Mouse (Mus musculus): ENCODE results near the gene 4930579F01Rik. TPM values are rescaled to one million over a fixed set of nuclear protein-coding genes. Genes with fewer than 3 reads are reported as not detected.

Gene 4930579F01Rik
- polyA plus RNA-seq, 1 experiment from 2014 or later, result not detected

DNA sequence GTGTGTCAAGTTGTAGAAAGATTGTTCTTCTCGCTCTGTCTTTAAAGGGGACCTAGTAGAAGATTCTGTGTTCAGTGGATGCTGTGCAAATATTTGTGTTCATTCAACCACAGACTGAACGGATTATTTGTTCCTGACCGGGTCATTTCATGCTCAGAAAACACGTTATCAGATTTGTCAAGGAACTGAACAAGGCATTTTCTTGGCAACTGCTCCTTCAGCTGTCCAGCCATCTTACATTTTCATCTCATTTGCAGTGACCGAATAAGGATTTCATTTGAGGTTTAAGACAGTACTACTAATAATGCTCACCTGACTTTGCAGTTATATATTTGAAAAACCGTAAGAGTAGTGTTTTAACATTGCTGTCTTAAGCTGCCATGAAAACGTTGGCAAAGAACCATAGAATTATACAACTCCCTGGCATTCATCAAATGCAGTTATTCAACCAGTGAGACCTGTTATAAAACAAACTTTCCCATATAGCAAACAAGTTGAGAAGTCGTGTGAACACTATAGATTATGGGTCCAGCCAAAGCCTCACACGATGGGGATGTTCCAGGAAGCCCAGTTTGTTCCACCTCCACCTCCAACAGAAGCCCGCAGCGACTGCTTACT lies 43.0 kb upstream of the 4930579F01Rik start:
- H3K9ac ChIP-seq (ENCODE audit: low read depth, low read length), result no peak overlapping the region
- no peaks in the 10 kb centered on the region for H3K9me3 ChIP-seq (ENCODE audit: control insufficient read depth, low read length)
- H3K27me3 ChIP-seq (replicated peaks; ENCODE audit: control insufficient read depth, insufficient read depth, low read length), result no peaks in the 10 kb centered on the region
- DNase-seq (ENCODE audit: low spot score) (no peak), ATAC-seq (replicated peaks; ENCODE audit: low FRiP score) (no peak)
- H3K27ac ChIP-seq (ENCODE audit: low read depth, low read length), result no peak overlapping the region
- no peaks in the 10 kb centered on the region; the same call in 1 of the 2 replicates for H3K4me1 ChIP-seq (replicated peaks; ENCODE audit: control insufficient read depth, insufficient read depth, low read length)
- H3K4me2 ChIP-seq, result no peak overlapping the region
- H3K36me3 ChIP-seq (ENCODE audit: control insufficient read depth, insufficient read depth, low read length), result no peaks in the 10 kb centered on the region
- 77% methylated on average over 11 of the region's 11 CpGs for WGBS
- no peak overlapping the region for H3K4me3 ChIP-seq (ENCODE audit: low read depth, low read length)

DNA sequence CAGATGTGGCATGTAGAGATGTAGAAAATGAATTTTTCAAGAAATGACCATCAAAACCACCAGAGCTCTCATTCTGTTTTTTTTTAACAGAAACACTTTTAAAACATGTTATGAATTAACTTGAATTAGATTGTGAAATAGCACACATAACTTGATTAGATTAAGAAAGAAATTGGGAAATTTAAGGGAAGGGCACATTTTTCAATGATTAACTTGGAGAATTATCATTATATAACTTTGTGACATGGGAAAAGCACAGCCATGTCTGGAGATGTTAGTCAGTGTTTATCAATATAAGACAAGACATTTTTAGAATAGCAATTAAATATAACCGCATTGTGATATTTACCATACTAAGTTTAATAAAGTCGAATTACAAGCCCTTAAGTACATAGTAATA lies 37.9 kb upstream of the 4930579F01Rik start:
- H3K4me3 ChIP-seq (ENCODE audit: low read depth, low read length), result no peak overlapping the region
- H3K4me2 ChIP-seq, result no peak overlapping the region
- no peak for DNase-seq (ENCODE audit: low spot score)
- no peaks in the 10 kb centered on the region for H3K9me3 ChIP-seq (ENCODE audit: control insufficient read depth, low read length)
- H3K9ac ChIP-seq (ENCODE audit: low read depth, low read length), result no peak overlapping the region
- 77% methylated on average over 2 of the region's 2 CpGs for WGBS
- no peaks in the 10 kb centered on the region for H3K4me1 ChIP-seq (replicated peaks; ENCODE audit: control insufficient read depth, insufficient read depth, low read length)
- H3K27me3 ChIP-seq (replicated peaks; ENCODE audit: control insufficient read depth, insufficient read depth, low read length), result no peaks in the 10 kb centered on the region
- no peak overlapping the region for H3K27ac ChIP-seq (ENCODE audit: low read depth, low read length)
- no peaks in the 10 kb centered on the region for H3K36me3 ChIP-seq (ENCODE audit: control insufficient read depth, insufficient read depth, low read length)
- ATAC-seq (replicated peaks; ENCODE audit: low FRiP score), result no peak

DNA sequence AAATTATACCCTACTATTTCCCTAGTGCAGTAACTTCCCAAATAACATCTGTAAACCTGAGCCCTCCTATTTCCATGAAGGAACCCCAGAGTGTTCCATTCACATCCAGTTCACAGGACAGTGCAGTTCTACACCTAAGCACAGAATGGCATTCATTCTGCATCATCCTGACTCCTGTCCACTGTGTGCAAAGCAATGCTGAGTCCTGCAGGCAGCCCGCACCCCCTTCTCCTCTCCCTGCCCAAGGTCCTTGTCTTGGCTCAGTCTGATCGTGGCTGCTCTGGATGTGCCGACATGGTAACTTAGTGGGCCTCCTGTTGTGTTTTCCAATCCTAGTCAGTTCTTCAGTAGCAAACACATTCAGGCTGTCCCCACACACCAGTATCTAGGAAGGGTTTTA lies 36.6 kb upstream of the 4930579F01Rik start:
- no peak overlapping the region for H3K4me3 ChIP-seq (ENCODE audit: low read depth, low read length)
- H3K27me3 ChIP-seq (replicated peaks; ENCODE audit: control insufficient read depth, insufficient read depth, low read length), result no peaks in the 10 kb centered on the region
- no peaks in the 10 kb centered on the region for H3K36me3 ChIP-seq (ENCODE audit: control insufficient read depth, insufficient read depth, low read length)
- ATAC-seq (replicated peaks; ENCODE audit: low FRiP score), result no peak
- no peak overlapping the region for H3K27ac ChIP-seq (ENCODE audit: low read depth, low read length)
- no peak for DNase-seq (ENCODE audit: low spot score)
- 83% methylated on average over 3 of the region's 3 CpGs for WGBS
- no peaks in the 10 kb centered on the region for H3K4me1 ChIP-seq (replicated peaks; ENCODE audit: control insufficient read depth, insufficient read depth, low read length)
- no peak overlapping the region for H3K4me2 ChIP-seq
- H3K9ac ChIP-seq (ENCODE audit: low read depth, low read length), result no peak overlapping the region
- H3K9me3 ChIP-seq (ENCODE audit: control insufficient read depth, low read length), result no peaks in the 10 kb centered on the region

DNA sequence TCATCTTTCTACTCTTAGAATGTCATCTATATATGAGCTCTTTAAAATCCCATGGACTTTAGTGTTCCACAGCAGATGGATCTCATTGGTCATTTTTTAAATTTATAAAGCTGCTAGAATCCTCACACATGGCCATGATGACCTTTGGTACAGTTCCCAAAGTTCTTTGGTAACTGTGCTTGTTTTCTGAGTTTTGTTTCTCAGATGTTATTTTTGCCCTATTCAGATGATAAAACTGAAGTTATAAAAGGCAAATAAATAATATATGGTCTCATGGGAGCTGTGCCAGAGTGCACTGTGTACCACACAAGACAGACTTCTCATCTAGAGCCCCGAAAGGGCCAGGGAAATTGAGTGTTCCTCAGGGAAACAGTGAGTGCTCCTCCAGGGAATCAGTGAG lies 35.8 kb upstream of the 4930579F01Rik start:
- Histone ChIP-seq H3K9ac (ENCODE audit: low read depth, low read length) (no peak overlapping the region), H3K4me1 (replicated peaks; ENCODE audit: control insufficient read depth, insufficient read depth, low read length) (no peaks in the 10 kb centered on the region), H3K27ac (ENCODE audit: low read depth, low read length) (no peak overlapping the region), H3K4me3 (ENCODE audit: low read depth, low read length) (no peak overlapping the region), H3K27me3 (replicated peaks; ENCODE audit: control insufficient read depth, insufficient read depth, low read length) (no peaks in the 10 kb centered on the region), H3K9me3 (ENCODE audit: control insufficient read depth, low read length) (no peaks in the 10 kb centered on the region), H3K4me2 (no peak overlapping the region), H3K36me3 (ENCODE audit: control insufficient read depth, insufficient read depth, low read length) (no peaks in the 10 kb centered on the region)
- DNase-seq (ENCODE audit: low spot score) (no peak), ATAC-seq (replicated peaks; ENCODE audit: low FRiP score) (no peak)
- WGBS, result 82% methylated on average over 1 of the region's 1 CpGs

DNA sequence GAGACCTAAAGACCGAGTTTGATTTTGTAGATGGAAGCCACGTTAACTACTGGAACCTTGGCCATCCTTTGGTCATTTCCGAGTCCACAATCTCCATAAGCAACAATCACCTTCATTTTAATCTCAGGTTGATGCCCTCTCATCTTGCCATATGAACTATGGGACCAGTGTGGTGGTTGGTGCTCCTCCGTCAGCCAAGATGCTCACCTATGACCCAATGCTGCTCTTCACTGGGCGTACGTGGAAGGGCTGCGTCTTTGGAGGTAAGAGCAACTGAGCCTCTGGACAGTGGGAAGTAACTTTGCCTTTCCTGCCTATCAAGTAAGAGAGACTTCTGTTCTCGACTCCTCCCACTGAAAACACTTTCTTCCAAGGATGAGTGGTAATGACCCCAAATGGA lies 34.2 kb upstream of the 4930579F01Rik start:
- Histone ChIP-seq H3K9ac (ENCODE audit: low read depth, low read length) (no peak overlapping the region), H3K27ac (ENCODE audit: low read depth, low read length) (no peak overlapping the region), H3K4me2 (no peak overlapping the region), H3K4me3 (ENCODE audit: low read depth, low read length) (no peak overlapping the region), H3K27me3 (replicated peaks; ENCODE audit: control insufficient read depth, insufficient read depth, low read length) (no peaks in the 10 kb centered on the region), H3K4me1 (replicated peaks; ENCODE audit: control insufficient read depth, insufficient read depth, low read length) (no peaks in the 10 kb centered on the region), H3K36me3 (ENCODE audit: control insufficient read depth, insufficient read depth, low read length) (no peaks in the 10 kb centered on the region), H3K9me3 (ENCODE audit: control insufficient read depth, low read length) (no peaks in the 10 kb centered on the region)
- no peak for DNase-seq (ENCODE audit: low spot score)
- ATAC-seq (replicated peaks; ENCODE audit: low FRiP score), result no peak
- WGBS, result 84% methylated on average over 8 of the region's 8 CpGs

DNA sequence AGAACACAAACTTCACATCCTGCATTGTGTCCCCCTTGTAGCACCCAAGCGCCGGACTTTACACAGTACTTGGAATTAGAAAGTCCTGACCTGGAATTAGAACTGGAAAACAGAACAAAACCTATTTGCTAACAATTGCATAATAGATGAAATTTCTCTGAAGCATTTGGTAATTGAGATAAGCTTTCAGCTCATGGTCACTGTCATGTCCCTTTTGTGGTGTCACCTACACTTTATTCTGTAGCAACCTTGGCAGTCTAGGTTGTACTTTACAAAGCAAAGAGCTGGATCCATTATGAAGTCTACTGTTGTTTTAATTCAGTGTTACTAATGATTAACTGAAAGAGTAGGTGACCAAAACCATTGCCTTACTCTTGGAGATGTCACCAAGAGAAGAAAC lies 33.5 kb upstream of the 4930579F01Rik start:
- no peak overlapping the region for H3K4me3 ChIP-seq (ENCODE audit: low read depth, low read length)

DNA sequence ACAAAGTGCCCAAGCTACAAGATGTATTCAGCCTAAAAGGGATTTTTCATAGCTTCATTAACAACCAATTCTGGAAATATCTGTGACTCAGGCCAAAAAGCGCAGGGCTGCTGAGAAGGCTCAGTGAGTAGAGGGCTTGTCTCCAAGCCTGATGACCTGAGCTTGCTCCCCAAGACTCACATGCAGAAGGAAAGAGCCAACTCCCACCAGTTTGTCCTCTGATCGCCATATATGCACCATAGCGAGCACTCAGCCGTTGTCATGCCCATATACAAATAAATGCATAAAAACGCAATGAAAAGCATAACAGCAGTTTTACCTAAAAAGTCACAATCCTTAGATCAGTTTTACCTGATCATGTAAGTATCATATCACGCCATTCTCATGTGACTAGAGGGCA lies 32.9 kb upstream of the 4930579F01Rik start:
- ATAC-seq (replicated peaks; ENCODE audit: low FRiP score), result no peak
- Histone ChIP-seq H3K27me3 (replicated peaks; ENCODE audit: control insufficient read depth, insufficient read depth, low read length) (no peaks in the 10 kb centered on the region), H3K9me3 (ENCODE audit: control insufficient read depth, low read length) (no peaks in the 10 kb centered on the region), H3K9ac (ENCODE audit: low read depth, low read length) (no peak overlapping the region), H3K4me3 (ENCODE audit: low read depth, low read length) (no peak overlapping the region), H3K4me2 (no peak overlapping the region), H3K36me3 (ENCODE audit: control insufficient read depth, insufficient read depth, low read length) (no peaks in the 10 kb centered on the region), H3K4me1 (replicated peaks; ENCODE audit: control insufficient read depth, insufficient read depth, low read length) (no peaks in the 10 kb centered on the region), H3K27ac (ENCODE audit: low read depth, low read length) (no peak overlapping the region)
- no peak for DNase-seq (ENCODE audit: low spot score)
- 91% methylated on average over 6 of the region's 6 CpGs for WGBS

More for the DNA sequence above, 33.5 kb upstream of the 4930579F01Rik start:
- Histone ChIP-seq H3K4me1 (replicated peaks; ENCODE audit: control insufficient read depth, insufficient read depth, low read length) (no peaks in the 10 kb centered on the region), H3K9me3 (ENCODE audit: control insufficient read depth, low read length) (no peaks in the 10 kb centered on the region), H3K36me3 (ENCODE audit: control insufficient read depth, insufficient read depth, low read length) (no peaks in the 10 kb centered on the region), H3K27ac (ENCODE audit: low read depth, low read length) (no peak overlapping the region), H3K27me3 (replicated peaks; ENCODE audit: control insufficient read depth, insufficient read depth, low read length) (no peaks in the 10 kb centered on the region), H3K4me2 (no peak overlapping the region), H3K9ac (ENCODE audit: low read depth, low read length) (no peak overlapping the region)
- ATAC-seq (replicated peaks; ENCODE audit: low FRiP score), result no peak
- WGBS, result 87% methylated on average over 2 of the region's 2 CpGs
- no peak for DNase-seq (ENCODE audit: low spot score)

DNA sequence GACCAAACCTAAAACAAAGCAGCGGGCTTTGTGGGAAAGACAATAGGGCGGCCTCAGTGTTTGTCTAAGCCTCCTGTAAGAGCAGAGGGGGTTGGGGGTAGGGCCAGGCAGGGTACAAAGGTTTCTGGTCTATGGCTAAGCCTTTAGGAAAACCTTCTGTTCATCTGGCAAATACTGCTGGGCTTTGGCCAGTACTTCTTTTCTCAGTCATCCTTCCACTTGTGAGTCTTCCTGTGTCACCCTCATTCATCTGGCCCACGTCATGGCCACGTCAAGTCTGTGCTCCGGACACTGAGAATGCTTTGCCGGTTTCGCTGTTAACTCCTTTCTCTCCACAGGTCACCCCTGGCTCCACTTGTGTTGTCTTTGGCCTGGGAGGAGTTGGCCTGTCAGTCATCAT lies 32.2 kb upstream of the 4930579F01Rik start:
- WGBS, result 64% methylated on average over 7 of the region's 7 CpGs
- no peak overlapping the region for H3K4me2 ChIP-seq

DNA sequence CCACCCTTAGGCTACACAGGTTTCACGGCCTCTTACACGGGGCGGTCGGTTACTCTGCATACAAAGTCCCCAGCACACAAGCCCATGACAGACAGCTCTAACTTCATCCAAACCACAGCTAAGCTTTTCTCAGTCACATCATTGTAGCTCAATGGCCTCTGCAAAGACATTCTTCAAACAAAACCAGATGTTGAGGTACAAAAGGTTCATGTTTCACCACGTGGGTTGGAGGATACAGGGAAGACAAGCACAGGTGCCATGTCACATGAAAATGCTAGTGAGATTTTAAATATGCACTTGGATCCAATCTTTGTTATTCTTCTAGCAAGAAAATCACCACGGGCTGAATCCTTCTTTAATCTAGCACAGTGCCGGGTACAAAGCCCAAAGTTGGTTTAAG lies 31.7 kb upstream of the 4930579F01Rik start:
- Histone ChIP-seq H3K4me3 (ENCODE audit: low read depth, low read length) (no peak overlapping the region), H3K9ac (ENCODE audit: low read depth, low read length) (no peak overlapping the region), H3K27me3 (replicated peaks; ENCODE audit: control insufficient read depth, insufficient read depth, low read length) (no peaks in the 10 kb centered on the region), H3K4me2 (no peak overlapping the region), H3K27ac (ENCODE audit: low read depth, low read length) (no peak overlapping the region), H3K4me1 (replicated peaks; ENCODE audit: control insufficient read depth, insufficient read depth, low read length) (no peaks in the 10 kb centered on the region), H3K36me3 (ENCODE audit: control insufficient read depth, insufficient read depth, low read length) (no peaks in the 10 kb centered on the region), H3K9me3 (ENCODE audit: control insufficient read depth, low read length) (no peaks in the 10 kb centered on the region)
- ATAC-seq (replicated peaks; ENCODE audit: low FRiP score) (no peak), DNase-seq (ENCODE audit: low spot score) (no peak)
- WGBS, result 77% methylated on average over 7 of the region's 7 CpGs

More for the DNA sequence above, 32.2 kb upstream of the 4930579F01Rik start:
- Histone ChIP-seq H3K27me3 (replicated peaks; ENCODE audit: control insufficient read depth, insufficient read depth, low read length) (no peaks in the 10 kb centered on the region), H3K27ac (ENCODE audit: low read depth, low read length) (no peak overlapping the region), H3K4me1 (replicated peaks; ENCODE audit: control insufficient read depth, insufficient read depth, low read length) (no peaks in the 10 kb centered on the region), H3K9ac (ENCODE audit: low read depth, low read length) (no peak overlapping the region), H3K9me3 (ENCODE audit: control insufficient read depth, low read length) (no peaks in the 10 kb centered on the region), H3K36me3 (ENCODE audit: control insufficient read depth, insufficient read depth, low read length) (no peaks in the 10 kb centered on the region), H3K4me3 (ENCODE audit: low read depth, low read length) (no peak overlapping the region)
- no peak for ATAC-seq (replicated peaks; ENCODE audit: low FRiP score)
- no peak for DNase-seq (ENCODE audit: low spot score)

All from liver, embryonic 11.5 days (tissue).